Mouse (Mus musculus): ENCODE data around the gene Gipc1.

Gipc1 gene

DNA sequence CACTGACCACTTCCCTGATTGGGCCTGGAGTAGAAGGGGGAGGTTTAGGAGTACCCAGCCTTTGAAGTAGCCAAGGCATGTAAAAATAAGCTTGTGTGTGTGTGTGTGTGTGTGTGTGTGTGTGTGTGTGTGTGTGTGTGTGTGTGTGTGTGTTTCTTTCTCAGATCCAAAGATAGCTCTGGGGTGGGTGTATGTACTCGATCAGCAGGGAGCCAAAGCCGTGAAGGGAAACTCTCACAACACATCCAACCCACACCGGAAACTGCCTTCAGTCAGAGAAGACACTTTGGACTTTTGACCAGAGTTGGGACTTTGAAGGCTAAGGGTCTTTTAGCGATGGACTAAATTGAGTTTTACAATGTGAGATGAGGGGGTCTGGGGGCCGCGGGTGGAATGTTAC lies 2.8 kb upstream of the Gipc1 start:
- no peak for DNase-seq

DNA sequence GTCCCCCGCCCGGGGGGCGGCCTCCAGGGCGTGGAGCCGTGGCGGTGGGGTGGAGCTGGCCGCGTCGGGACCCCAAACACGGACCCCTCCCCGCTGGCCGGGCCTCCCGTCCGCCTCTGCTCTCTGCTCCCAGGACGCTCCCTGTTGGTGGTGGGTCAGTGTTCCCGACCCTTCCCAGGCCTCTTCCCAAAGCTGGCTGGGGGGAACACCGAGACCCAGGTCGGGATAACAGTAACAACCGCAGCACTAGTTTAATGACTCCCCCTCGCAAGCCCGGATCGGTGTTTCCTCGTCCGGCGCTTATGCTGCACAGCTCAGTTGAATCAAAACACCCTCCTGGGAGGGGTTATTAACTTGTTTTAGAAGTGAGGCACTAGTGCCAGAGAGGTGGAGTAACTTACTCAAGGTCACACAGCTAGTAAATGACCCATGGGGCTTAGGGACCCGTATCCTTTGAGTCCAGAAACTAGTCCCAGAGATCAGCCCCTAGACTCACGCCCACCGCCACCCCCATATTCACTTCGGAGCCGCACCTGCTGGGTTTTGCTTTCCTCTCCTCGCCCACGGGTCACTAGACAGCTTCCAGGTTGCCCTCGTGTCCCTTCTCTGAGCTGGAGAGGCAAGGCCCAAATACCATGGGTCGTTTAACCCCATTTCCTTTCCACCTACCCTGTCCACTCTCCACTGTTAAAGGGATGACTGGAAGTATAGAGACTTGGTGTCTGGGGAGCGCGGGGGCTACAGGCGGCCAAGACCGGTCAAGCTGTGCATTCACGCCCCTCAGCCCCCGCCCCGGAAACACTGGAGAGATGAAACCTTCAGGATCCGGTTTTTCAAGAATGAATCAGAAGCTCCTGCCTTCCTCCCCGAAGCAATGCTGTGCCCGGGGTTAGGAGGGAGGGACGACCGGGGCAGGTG lies 526 bp downstream of the Gipc1 start:
- DNase-seq = peak in 1 of 2 experiments; percentile 25

DNA sequence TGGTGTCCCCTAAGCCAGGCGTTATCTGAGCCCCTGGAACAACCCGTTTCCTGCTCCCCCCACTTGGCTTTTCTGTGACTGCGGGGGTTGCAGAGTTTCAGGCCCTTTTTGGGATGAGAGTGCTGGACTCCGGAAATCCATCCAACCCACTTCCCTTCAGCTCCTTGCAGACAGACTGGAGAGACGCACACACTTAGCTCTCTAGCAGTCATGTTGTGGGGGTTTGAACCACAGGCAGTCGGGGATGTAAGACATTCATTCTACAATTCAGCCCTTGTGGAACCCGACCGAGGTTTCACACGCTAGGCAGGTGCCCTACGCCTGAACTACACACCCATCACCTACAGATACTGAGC lies 1.2 kb downstream of the Gipc1 start:
- no peak for DNase-seq

DNA sequence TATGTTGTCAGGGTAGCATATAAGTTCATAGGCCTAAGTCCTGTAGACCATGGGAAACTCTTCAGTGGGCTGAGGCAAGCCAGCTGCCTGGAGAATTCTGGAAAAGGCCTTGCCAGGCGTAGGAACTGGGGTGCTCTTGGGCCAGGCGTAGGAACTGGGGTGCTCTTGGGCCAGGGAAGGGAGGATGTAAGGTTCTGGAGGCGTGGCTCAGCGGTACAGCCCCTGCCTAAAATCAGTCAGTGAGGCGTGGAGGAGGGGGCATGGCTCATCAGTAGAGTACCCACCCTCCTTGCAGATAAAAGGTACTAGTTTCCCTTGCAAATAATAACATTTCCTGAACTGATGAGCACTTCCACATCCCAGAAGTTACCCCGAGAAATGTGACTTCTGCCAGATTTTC lies 2.2 kb downstream of the Gipc1 start:
- DNase-seq = no peak

DNA sequence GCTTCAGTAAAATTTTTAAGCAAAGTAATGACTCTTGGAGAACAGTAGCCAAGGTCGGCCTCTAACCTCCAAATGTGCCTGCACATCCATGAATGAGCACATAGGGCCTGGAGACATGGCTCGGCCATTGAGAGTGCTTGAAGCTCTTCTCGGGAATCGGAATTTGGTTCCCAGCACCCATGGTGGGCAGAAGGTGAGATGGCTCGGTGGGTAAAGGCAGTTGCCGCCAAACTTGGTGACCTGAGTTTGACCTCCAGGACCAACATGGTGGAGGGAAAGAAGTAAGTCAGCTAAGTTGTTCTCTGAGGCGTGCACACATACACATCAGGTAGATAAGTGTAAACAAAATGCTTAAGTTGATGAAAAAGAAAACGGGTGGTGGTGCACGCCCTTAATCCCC lies 3.6 kb downstream of the Gipc1 start:
- DNase-seq = no peak

DNA sequence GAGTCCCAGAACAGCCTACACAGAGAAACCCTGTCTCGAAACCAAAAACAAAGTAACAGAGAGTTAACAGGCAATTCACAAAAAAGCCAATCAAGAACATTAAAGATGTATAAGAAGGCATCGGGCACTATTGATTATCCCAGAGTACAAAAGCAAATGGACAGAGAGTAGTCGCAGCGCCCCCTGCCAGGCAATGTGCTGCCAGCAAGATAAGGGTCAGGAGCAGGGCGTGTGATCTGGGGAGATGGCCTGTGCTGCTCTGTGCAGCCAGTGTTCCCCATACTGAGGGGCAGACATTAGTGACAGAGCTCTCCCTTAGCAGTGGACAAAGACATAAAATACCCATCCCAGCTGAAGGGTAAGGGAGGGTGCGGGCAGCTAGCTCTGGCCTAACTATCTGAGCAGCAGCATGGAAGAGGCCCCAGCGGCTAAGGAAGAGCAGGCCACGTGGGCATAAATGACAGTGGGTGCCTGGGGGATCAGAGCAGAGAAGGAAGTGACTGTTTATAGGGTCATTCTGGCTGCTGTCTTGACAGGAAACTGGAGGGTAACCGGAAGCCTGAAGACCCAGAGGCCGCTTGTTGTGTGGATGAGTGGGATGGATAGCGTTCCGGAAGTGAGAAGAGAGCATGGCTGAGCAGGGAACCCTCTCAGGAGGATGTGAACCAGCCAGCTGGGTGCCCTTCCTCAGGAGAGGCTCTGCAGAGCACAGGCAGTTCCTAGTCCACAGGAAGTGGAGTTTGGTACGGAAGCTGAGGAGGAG lies 4.2 kb downstream of the Gipc1 start:
- no peak for DNase-seq

DNA sequence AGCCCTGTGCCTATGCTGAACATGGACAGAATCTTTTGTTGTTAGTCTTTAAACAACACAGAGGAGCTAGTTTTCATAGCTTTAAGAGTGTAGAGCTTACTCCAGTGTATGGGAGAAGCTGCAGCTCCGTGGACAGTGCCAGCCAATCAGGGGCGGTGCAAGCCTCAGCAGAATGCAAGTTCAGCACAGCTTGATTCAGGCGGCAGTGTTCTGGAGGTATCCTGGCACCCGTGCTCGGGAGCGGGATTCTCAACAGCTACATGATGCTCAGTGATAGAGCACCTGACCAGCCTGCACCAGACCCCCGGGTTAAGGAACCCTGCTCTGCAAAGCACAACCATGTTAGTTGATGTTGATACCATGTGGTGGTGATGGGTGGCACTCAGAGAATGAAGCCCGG lies 8.1 kb downstream of the Gipc1 start:
- no peak for DNase-seq

DNA sequence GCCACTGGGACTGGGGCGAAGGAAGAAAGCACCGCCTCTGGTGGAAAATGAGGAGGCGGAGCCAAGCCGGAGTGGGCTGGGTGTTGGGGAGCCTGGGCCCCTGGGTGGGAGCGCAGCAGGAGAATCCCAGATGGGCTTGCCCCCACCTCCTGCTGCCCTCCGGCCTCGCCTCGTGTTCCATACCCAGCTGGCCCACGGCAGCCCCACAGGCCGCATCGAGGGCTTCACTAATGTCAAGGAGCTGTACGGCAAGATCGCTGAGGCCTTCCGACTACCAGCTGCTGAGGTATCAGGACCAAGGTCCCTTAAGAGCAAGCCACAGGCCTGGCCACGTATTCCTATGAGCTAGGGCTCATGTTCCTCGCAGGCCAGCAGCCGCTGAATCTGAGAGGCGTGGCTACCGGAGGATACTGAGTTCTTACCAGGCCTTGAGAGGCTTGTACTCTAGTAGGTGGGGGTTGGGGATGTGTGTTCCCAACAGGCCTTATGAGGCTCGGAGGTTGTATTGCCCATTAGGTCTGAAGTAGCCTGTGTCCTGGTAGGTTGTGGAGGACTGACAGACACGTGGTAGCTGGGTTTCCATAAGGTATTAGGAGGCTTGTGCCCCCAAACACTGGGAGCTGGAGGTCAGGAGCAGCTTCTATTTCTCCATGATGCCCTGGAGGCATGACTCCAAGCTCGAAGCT lies 8.7 kb downstream of the Gipc1 start:
- no peak for DNase-seq

DNA sequence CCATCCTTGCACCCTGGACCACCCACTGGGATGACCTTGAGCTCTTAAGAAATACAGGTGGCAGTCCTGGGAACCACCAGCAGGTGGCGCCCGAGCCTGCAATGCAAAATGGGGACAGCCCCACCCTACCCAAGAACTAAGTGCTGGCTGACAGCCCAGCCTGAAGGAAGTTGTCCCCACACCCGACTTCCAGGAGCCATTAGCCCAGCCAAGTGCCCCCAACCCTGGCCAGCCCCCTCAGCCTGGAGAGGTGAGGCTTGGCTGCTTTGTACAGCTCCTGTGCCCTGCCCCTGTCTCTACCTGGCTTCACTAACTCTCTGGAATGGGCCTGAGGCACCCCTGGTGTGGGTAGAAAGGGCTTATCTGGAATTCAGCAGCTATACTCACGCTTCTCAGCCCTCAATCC lies 9.9 kb downstream of the Gipc1 start:
- peak; percentile 82 to 90 for DNase-seq

DNA sequence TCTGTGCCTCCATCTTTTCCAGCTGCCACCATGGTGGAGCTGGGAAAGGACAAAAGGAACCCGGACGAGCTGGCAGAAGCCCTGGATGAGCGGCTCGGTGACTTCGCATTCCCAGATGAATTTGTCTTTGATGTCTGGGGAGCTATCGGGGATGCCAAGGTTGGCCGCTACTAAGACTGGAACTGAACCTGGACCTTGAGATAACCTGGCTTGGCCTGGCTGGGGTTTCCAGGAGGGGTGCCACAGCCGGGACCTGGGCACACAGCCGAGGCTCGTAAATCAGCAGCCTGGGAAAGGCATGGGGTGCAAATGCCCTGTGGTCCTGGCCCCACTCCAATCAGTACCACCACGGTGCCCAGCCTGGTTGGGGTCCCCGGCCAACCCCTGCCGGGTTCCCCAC lies 11.6 kb downstream of the Gipc1 start:
- no peak for DNase-seq

DNA sequence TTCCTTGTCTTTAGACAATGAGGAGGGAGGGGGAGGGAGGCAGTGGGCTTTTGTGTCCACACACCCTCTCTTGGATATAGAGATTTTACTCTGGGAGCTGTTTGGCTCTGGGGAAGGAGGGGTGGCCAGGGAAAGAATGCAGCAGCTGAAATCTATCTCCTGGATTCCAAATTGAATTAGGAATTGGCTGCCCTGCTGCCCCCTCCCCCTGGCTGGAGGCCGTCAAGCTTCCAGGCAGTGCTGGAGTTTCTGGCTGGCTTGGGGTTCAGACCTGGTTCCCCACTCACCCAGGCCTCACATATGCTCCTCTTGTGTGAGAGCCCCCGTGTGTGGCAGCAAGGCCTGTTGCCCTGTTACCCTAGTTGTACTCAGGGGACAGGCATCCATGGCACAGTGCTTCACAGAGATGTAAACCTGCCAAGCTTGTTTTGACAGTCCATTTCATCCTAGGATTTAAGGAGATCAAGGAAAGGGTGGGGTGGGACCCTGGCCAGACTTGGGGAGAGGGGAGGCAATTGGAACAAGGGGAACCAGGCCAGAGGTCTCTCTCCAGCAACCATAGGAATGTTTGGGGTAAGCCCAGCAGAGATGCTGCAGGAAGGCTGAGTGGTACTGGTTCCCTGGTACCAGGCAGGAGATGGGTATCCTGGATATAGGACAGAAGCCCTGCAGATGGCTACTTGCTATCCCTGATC lies 12.6 kb downstream of the Gipc1 start:
- DNase-seq = no peak

DNA sequence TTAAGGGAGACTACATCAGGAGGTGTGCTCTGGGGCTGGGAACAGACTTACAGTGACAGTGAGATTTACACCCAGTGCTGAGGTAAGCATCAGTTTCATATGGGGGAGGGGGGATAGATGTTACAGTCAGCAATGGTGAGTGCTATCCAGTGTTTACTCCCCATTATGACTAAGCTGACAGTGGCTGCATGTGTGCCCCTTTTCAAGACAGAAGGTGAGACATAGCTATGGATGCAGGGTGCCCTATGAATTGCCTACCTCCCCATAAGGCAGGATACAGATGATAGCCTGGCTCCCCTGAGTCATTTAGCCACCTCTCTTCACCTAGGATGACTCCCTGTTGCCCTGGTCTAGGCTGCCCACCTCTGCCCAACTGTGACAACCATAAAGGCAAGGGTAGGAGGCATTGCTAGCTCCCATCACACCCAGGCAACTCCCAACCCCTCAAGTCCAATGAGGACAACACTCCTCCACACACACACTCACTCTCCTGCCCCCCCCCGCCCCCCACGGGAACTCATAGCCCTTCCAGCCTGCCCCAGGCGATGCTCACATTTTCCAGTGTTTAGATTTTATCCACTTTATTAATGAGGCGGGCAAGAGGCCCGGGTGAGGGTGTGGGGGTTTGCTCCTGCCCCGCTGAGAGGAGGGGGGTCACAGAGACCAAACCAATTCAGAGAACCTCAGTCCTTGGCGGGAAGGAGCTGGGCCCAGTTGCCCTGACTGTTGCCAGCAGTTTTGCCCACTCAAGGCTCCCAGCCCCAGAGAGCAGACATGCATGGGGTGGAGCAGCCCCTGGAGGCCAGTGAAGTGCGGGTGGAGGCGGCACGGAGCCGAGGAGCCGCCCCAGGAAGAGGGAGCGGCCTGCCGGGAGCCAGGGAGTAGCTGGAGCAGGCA lies 13.7 kb downstream of the Gipc1 start, which contains the start of gene Ptger1:
Gene Ptger1 (plus strand): TSS at position 710 of the 897 bp plus-strand sequence.
- peak in 1 of 2 experiments; percentile 19 for DNase-seq

DNA sequence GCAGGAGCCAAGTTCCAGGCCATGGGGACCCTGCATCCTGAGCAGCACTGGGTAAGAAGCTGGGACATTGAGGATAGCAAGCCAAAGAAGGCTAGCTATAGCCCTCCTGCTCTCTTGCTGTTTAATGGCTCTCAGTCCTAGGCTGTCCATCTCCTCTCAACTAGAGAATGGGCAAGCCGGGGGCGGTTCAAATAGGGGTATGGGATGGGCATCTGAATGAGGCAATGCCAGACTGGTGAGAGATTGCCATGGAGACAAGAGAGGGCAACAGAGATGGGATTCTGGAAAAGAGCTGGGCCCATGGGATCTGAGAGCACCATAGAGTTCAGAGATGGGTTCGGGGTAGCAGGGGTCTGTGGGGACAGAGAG lies 14.4 kb downstream of the Gipc1 start:
- DNase-seq = no peak

DNA sequence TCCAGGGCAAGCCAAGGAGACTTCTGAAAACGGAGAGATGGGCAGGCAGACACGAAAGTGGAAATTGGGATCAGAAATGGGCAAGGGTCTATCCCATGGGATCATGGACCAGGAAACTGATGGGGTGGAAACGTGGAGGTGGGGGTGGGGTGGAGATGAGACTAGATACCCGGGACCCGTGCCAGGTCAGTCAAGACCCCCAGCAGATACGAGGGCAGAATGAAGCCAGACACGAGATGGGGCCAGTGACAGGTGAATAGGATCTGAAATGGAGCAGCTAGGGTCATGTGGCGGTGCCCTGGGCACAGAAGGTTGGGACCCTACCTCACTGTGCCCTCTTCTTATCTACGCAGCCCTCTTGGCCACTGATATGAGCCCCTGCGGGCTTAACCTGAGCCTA lies 15.0 kb downstream of the Gipc1 start:
- DNase-seq = no peak

DNA sequence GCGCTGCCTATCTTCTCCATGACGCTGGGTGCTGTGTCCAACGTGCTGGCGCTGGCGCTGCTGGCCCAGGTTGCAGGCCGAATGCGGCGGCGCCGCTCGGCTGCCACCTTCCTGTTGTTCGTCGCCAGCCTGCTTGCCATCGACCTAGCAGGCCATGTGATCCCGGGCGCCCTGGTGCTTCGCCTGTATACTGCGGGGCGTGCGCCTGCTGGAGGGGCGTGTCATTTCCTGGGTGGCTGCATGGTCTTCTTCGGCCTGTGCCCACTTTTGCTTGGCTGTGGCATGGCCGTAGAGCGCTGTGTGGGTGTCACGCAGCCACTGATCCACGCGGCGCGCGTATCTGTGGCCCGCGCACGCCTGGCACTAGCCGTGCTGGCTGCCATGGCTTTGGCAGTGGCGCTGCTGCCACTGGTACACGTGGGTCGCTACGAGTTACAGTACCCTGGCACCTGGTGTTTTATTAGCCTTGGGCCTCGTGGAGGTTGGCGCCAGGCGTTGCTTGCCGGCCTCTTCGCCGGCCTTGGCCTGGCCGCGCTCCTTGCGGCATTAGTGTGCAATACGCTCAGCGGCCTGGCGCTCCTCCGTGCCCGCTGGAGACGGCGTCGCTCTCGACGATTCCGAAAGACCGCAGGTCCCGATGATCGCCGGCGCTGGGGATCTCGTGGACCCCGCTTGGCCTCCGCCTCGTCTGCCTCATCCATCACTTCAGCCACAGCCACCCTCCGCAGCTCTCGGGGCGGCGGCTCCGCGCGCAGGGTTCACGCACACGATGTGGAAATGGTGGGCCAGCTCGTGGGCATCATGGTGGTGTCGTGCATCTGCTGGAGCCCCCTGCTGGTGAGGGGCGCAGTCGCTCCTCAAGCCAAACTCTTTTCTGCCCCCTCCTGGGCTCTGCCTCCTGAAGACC lies 15.8 kb downstream of the Gipc1 start:
- peak; percentile 45 to 57 for DNase-seq

DNA sequence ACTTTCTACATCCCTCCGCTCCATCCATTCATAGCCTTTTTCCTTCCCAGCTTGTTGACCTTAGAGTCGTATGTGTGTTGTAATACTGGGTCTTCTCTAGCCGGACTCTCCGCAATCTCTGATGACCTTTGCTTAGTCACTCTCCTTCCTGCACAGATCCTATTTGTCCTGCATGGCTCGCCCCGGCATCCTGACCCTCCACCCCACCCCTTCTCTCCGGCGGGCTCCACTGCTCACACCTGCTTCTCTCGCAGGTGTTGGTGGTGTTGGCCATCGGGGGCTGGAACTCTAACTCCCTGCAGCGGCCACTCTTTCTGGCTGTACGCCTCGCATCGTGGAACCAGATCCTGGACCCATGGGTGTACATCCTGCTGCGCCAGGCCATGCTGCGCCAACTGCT lies 16.5 kb downstream of the Gipc1 start:
- DNase-seq = no peak

DNA sequence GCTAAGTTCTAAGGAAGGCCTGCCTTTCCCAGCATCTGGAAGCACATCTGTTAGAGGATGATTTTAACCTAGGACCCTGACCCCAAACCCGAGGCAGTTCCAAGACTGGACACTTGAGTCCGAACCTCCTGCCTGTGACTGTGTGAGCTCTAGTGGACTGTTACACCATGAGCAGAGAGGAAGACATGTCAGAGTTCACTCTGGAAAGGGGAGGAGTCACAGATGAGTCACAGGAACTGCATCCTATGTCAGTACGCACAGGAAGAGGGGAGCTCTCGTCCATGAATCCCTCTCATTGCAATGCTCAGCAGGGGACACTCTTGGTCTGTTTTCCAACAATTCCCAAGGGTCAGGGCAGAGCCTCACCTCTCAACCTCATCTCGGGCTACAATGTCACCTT lies 20.5 kb downstream of the Gipc1 start:
- DNase-seq = no peak

DNA sequence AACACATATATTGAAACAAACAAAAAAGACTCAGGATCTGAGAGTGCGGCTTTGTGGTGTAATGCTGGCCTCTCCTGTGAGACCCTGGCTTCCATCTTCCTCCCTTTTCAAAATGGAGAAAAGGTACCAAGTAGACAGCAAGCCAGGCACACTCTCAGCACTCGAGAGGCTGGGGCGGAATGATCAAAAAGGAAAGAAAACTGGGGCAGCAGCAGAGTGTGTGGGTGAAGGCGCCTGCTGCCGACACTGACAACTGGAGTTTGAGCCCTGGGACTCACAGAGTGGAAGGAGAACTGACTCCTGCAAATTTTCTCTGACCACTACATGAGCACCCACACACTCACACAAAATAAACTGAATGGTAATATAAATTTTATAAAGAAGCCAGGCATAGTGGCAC lies 22.0 kb downstream of the Gipc1 start:
- DNase-seq = no peak

DNA sequence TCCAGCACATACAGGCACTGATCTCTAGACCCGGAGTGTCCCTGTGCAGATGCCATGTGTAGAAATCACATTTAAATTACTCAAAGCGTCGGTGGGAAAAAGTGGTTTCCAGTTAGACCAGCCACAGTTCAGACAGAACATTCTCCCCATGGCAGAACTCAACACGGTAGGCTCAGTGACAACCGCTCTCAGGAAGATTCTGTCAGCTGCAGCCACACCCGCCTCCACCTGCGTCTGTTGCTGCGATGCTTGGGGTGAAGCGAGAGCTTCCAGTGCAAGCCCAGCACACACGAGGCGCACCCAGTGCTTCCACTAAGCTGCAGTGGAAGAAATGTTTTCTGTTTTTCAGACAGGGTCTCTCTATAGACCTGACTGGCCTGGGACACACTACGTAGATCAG lies 27.4 kb downstream of the Gipc1 start:
- no peak for DNase-seq

DNA sequence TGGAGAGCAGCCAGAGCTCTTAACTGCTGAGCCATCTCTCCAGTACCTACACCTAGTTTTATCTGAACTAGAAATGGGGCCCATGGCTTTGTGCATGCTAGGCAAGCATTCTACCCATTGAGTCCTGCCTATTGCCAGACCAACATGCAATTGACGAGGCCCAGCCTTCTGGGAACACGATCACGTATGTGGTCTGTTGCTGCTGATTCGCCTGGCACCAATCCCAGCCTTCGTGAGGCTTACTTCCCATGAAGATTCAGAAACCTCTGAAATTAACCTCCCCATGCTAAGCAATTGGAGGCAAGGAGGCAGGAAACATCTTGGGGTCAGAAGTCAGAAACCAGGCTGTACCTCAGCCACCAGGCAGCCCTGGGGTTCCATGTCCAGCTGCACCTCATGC lies 28.1 kb downstream of the Gipc1 start:
- no peak for DNase-seq

DNA sequence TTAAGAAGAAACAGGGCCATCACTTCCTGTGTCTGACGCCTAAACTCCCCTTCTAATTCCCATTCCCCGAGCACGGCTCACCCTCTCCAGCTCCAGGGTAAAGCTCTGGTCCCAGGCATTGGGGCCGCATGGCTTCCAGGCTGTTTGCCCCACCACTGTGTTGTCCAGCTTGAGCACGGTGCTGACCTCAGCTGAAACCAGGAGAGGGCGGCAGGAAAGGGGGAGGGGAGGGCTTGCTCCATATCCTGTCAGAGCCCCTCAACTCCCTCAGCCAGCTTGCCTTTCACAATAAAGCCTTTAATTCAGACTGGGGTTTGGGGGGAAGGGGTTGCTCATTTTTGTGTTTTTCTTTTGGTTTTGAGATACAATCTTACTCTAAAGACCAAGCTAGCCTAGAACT lies 28.6 kb downstream of the Gipc1 start:
- no peak for DNase-seq
